Mouse (Mus musculus) cerebellum, adult 8-10 months (tissue): ENCODE measurements around the gene Pus10.

Source experiments
- DNase-seq: peaks from one replicate; pipeline ENCODE4 v3.0.0; 2022

Pus10 gene

DNA sequence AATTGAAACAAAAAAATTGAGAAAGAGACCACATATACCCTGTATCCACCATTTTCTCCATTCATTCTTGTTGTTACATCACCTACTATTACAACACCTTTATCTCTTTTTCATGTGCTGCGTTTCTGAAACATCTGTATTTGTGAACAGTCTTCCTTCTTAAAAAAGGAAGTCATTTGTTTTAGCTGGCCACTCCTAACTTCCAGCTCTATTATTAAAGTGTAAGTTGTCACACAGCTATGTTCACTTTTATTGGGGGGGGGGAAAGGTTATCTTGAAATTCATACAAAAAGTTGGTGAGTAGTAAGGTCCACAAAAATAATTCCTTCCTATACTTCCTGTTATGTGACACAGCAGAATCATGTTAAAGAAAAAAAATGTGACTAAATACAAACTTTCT, 102.5 kb downstream of the Pus10 start:
- DNase-seq, result no peak

GRCm38 (mm10) chr11:23769033-23769432, 103.6 kb downstream of the Pus10 start:
- no peak for DNase-seq

DNA sequence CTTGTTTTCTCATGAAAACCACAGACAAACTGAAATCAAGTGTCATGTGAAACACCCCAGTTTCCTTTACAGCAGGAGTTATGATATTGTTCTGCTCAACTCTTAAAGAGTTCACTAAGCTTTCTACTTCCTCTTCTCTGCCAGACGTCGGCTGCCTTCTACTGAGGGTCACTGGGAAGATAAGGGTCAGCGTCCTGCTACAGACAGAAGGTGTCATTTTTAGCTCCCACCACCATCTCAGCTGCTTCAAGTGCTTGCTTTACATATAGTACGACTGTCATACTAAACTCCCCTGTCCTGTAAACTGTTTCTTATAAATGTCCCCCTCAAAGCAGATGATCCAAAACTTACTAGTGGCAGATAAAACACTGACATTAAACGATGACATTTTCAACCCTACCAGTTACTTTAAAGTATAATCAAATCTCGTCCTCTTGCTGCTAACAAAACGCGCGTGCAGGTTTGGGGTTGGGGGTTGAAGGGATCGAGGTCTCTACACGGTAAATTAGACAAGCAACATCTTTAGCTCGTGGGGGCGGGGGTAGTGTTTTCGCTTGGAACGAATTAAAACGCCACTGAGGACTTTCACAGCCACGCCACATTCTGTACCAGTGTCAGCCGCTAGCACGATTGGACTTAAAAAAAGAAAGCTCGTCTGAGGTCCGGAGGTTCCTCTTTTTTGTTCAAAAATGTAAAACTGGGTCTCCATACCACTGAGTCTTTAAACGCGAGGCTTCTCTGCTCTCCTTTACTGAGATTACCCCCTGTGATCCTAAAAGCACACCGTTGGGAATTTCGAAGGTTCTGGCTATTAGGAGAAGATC, 104.4 kb downstream of the Pus10 start:
- peak; percentile 8 for DNase-seq

DNA sequence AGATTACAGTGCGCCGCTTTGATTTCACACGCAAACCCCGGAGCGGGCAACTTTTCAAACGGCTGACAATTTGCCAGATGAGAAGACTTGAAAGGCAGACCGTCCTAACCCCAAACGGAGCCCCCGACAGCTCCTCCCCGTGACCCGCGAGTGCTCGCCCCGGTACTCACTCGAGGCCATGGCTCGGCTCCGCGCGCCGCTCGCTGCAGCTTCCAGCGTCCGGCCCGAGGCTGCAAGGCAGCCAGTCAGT, 105.0 kb downstream of the Pus10 start:
- no peak for DNase-seq

- DNase-seq, result peak; percentile 93
Measured at GRCm38 (mm10) chr11:23770760-23771506, 105.5 kb downstream of the Pus10 start, which contains the start of gene Rel. Gene Rel, minus strand, starts transcription at chr11:23770970.

DNA sequence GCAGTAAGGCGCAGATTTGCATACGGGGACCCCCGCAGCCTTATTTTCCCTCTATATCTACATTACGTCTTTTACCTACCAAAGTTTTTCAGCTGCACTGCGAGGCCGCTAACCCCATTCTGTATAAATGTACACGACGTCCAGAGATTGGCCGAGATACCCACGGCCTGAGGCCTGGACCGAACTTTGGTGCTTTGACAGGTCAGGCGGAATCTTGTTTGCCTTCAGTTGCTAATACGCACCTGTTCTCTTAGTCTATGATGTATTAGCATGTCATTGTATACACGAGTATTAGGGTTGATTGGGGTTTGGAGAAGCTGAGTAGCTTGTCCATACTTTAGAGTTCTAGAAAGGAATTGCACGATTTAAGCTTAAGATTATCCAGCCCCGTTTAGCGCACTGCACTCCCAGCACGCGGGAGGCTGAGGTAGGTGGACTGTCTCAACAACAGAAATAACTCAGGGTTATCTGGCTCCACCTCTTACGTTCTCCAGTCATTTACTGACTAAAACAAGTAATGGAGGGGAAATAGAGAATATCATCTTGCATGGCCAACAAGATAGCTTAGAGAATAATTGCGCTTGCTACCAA, 106.1 kb downstream of the Pus10 start:
- peak; percentile 3 for DNase-seq

DNA sequence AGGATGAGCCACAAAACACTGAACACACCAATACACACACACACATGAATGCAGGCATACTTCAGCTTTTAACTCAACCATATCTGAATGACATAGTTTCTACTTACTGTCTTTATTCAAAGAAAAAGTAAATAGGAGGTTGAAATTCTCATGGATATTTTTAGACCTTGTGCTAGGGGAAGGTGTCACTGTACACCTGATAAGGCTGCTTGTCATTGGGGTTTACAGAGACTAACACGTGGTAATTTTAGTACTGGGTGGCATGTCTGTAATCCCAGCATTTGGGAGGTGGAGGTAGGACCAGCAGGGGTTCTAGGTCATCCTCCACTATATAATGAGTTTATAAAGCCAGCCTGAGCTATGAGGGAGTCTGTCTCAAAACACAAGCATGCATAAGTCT, 107.0 kb downstream of the Pus10 start:
- no peak for DNase-seq

DNA sequence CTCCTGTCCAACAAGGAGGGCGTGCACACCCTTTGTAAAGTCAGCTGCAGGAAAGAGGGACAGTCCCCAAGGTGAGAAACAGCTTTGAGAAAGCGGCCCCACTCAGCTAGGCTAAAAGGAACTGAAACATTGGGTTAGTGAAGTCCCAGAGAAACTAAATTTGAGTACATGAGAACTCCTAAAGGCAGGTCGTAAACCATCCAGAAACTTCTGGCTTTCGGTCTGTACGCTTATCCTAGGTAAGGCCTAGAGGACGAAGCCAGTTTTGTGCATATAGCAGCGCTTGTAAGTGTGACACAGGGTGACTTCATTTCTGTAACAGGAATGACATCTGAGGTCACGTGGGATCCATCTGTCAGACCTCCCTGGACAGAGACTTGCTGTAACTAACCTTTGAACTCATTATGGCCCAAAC, 113.3 kb downstream of the Pus10 start:
- DNase-seq, result no peak

DNA sequence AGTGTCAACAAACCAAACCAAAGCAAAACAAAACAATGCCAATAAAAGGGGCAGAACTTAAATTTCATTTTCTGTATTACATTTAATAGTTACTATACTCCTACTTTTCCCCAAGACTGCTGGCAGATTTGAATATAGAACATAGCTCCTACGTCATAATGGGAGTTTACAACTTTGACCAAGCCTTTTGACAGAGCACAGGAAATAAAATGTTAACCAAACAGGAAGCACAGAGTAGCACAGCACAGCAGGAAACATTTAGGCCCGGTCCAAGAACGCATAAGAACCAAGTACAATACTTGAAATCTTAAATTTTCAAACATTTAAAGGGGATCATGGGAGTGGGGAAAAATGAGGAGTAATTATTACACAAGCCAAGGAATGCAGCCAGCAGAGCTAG, 116.6 kb downstream of the Pus10 start:
- no peak for DNase-seq
